Mouse (Mus musculus) lung, postnatal 0 days (tissue): ENCODE results near the gene Slc8a3. TPM values are rescaled to one million over a fixed set of nuclear protein-coding genes. Genes with fewer than 3 reads are reported as not detected.

ENCODE experiments used
- ATAC-seq: fragments of 200-750 bp; cut with Nextera tagmentation; 2 replicates; pipeline ENCODE4 v1.8.0; 2017; ENCODE audit warnings: moderate library complexity
- DNase-seq: peaks from one replicate; pipeline ENCODE4 v3.0.0-alpha.2; 2016; ENCODE audit warnings: low spot score
- H3K27ac ChIP-seq: fragments of 300-500 bp; sonication (generic); 2 replicates; pipeline ENCODE4 v1.5.1; 2014; ENCODE audit warnings: antibody characterized with exemption, mild to moderate bottlenecking, low read length, mixed read lengths
- H3K27me3 ChIP-seq: fragments of 300-500 bp; sonication (generic); replicated peaks from 2 replicates; pipeline ENCODE4 v1.6.1; 2014; ENCODE audit warnings: low read length, mixed read lengths; ENCODE audit not compliant: insufficient read depth
- H3K36me3 ChIP-seq: fragments of 300-500 bp; sonication (generic); 2 replicates; pipeline ENCODE4 v1.6.1; 2014; ENCODE audit warnings: low read length, mixed read lengths; ENCODE audit not compliant: insufficient read depth
- H3K4me1 ChIP-seq: fragments of 300-500 bp; sonication (generic); 2 replicates; pipeline ENCODE4 v1.6.1; 2014; ENCODE audit warnings: antibody characterized with exemption, low read depth, low read length, mixed read lengths; ENCODE audit not compliant: insufficient read depth
- H3K4me2 ChIP-seq: fragments of 300-500 bp; sonication (generic); replicated peaks from 2 replicates; pipeline ENCODE4 v1.6.1; 2014; ENCODE audit warnings: low read depth, mild to moderate bottlenecking, low read length, moderate library complexity, mixed read lengths
- H3K4me3 ChIP-seq: fragments of 300-500 bp; sonication (generic); 2 replicates; pipeline ENCODE4 v1.5.1; 2014; ENCODE audit warnings: low read depth, low read length
- H3K9ac ChIP-seq: fragments of 300-500 bp; sonication (generic); replicated peaks from 2 replicates; pipeline ENCODE4 v1.6.1; 2014; ENCODE audit warnings: low read depth, mild to moderate bottlenecking
- H3K9me3 ChIP-seq: fragments of 300-500 bp; sonication (generic); 2 replicates; pipeline ENCODE4 v1.6.1; 2016; ENCODE audit warnings: low read length, mixed read lengths
- CTCF ChIP-seq: IDR thresholded peaks from 2 replicates; pipeline ENCODE4 v1.5.1; 2016; ENCODE audit warnings: antibody characterized with exemption, mild to moderate bottlenecking
- EP300 ChIP-seq: IDR thresholded peaks from 2 replicates; pipeline ENCODE4 v1.6.1; 2016; ENCODE audit warnings: antibody characterized with exemption, mild to moderate bottlenecking, control low read depth
- WGBS: fragments of 180-500 bp; shearing (Covaris S2); extraction: QIAGEN DNeasy Blood & Tissue Kit; methylation state at CpG from one replicate; pipeline ENCODE4 v1.1.7; 2014; 5-methylcytosine and 5-hydroxymethylcytosine counted together
- polyA plus RNA-seq: library from polyadenylated mRNA; unstranded; fragments of >200 nt; fragmentation: Nextera tagmentation; extraction: Ambion mirVana; gene quantifications from 2 replicates; pipeline ENCODE4 v1.2.1, GENCODE M21; 2015

Slc8a3 gene
- polyA plus RNA-seq, 1 experiment from 2014 or later, result 0.21 TPM

DNA sequence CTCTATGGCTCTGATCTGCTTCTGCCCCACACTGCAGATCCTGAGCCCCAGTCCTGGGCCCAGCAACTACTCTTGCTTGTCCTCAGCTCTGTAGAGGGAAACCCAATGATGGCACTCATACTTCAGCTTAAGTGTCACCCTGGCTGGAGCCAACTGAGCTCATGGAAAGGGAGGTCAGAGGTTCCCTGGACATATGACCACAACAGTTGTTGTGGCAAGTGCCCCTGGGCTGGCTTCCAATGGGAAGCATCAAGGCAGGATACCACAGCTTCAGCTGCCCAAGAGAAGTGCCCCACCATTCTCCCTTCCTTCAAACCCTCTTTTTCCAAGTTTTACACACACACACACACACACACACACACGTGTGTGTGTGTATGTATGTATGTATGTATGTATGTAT lies 88.5 kb downstream of the Slc8a3 start:
- Histone ChIP-seq H3K4me3 (no peak overlapping the region), H3K9me3 (no peaks in the 10 kb centered on the region), H3K9ac (no peak overlapping the region), H3K36me3 (no peaks in the 10 kb centered on the region), H3K4me2 (no peak overlapping the region), H3K27ac (no peak overlapping the region), H3K27me3 (no peaks in the 10 kb centered on the region), H3K4me1 (no peaks in the 10 kb centered on the region)
- DNase-seq (peak; percentile 5), ATAC-seq (peak; percentile 28; the same call in 1 of the 2 replicates)
- TF ChIP-seq EP300 (no peak), CTCF (no peak)
- WGBS, result 55% methylated on average over 1 of the region's 1 CpGs

DNA sequence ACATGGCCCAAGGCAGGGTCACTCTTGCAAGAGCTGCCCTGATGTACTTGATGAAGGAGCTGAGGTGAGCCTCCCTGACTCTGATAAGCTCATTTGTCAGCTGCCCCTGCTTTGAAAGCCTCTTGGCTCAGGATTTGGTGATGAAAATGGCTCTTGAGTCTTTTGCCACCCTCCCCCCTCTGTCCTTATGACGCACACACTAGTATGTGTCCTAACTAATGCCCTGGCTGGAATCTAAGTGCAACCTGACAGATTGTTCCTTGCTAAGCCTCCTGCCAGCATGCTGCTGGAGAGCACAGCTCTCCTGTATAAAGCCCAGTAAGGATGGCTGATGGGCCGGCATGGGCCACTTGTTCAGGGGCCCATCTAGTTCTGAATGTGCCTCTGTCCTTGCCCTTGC lies 91.3 kb downstream of the Slc8a3 start:
- no peaks in the 10 kb centered on the region for H3K9me3 ChIP-seq
- H3K4me3 ChIP-seq, result no peak overlapping the region
- H3K4me2 ChIP-seq, result no peak overlapping the region
- H3K4me1 ChIP-seq, result no peaks in the 10 kb centered on the region
- DNase-seq (peak; percentile 15), ATAC-seq (peak; percentile 32)
- 52% methylated on average over 2 of the region's 2 CpGs for WGBS
- TF ChIP-seq EP300 (no peak), CTCF (no peak)
- H3K27ac ChIP-seq, result no peak overlapping the region
- no peaks in the 10 kb centered on the region for H3K36me3 ChIP-seq
- H3K27me3 ChIP-seq, result no peaks in the 10 kb centered on the region
- H3K9ac ChIP-seq, result no peak overlapping the region

DNA sequence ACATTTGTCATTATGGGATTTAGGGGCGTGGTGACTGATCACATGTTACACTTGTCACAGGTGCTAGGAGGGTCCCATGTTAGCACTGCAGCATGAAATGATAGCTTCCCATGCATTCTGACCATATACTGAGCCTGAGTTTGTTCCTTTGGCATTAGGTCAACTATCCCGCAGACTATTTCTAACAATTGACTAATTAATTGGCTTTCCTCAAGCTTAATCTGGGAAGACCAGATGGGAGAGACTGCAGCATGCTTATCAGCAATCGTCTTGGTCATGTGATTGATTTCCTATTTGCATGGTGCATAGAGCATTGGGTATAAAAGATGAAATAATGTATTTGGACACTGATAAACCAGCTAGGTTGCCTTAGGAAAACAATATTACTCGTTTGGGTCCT lies 91.9 kb downstream of the Slc8a3 start:
- no peaks in the 10 kb centered on the region for H3K9me3 ChIP-seq
- 58% methylated on average over 4 of the region's 4 CpGs for WGBS
- H3K4me3 ChIP-seq, result no peak overlapping the region
- H3K27ac ChIP-seq, result no peak overlapping the region
- TF ChIP-seq CTCF (no peak), EP300 (no peak)
- no peak for DNase-seq
- no peaks in the 10 kb centered on the region for H3K4me1 ChIP-seq
- no peaks in the 10 kb centered on the region for H3K27me3 ChIP-seq
- no peak overlapping the region for H3K4me2 ChIP-seq
- no peak overlapping the region for H3K9ac ChIP-seq
- no peaks in the 10 kb centered on the region for H3K36me3 ChIP-seq
- no peak for ATAC-seq

DNA sequence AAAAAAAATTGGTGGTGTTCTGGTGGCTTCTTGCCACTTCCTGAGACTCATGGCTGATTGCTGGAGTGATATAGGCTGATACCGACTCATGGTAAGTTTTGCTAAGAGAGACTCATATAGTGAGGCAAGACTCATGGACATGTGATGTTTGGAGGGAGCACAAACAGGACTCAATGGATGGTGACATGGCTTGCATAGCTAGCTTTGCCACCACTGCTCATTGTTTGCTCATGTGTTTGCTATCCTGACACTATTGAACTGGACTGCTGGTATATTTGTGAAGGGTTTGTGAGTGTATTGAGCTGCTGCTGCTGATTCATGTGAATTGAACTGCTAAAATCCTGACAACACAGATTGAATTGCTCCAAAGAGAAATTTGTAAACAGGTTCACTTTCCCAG lies 95.8 kb downstream of the Slc8a3 start:
- Histone ChIP-seq H3K36me3 (no peaks in the 10 kb centered on the region), H3K9me3 (no peaks in the 10 kb centered on the region), H3K4me3 (no peak overlapping the region), H3K27ac (no peak overlapping the region), H3K27me3 (no peaks in the 10 kb centered on the region), H3K4me1 (no peaks in the 10 kb centered on the region), H3K4me2 (no peak overlapping the region), H3K9ac (no peak overlapping the region)
- no peak for ATAC-seq
- no peak for DNase-seq
- TF ChIP-seq EP300 (no peak), CTCF (no peak)
- 90% methylated on average over 1 of the region's 1 CpGs for WGBS

DNA sequence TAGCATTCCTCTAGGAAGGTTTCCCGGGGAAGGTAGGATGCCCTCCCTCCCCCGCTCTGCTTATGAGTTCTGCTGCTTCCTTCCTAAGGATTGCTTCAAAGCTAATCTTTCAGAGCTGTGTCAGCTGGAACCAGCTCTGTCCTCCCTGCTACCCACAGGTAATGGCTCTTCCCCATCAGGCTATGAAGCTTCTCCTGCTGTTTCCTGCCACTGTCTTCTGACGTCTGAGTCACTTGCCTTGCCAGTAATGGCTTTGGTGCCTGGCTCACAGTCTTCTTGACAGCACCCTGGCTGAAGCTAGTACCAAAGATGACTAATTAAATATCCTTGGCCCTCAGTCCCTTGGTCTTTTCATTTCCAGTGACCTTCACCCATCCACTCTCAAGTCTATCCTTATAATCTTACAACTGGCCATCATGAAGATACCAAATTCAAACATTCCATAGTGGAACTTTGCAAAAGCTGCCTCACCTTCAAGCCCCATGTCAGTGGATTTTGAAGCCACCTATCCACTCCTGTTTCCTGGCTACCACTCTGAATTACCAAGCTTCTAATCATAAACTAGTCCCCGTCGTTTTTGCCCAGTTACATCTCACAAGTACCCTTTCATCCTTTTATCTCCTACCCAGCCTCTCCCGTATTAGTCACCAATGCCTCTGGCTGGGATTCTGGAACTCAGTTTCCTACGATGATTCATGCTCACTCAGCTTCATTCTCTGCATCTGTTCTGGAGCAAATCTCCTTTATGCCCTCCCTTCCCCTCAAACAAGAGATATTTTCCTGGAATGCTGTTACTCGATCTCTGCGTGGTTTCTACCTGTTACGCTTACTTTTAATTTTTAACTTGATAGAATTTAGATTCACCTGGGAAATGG lies 97.3 kb downstream of the Slc8a3 start:
- H3K4me3 ChIP-seq, result no peak overlapping the region
- H3K9me3 ChIP-seq, result no peaks in the 10 kb centered on the region
- no peak overlapping the region for H3K9ac ChIP-seq
- H3K27ac ChIP-seq, result no peak overlapping the region
- no peak overlapping the region for H3K4me2 ChIP-seq
- DNase-seq (no peak), ATAC-seq (no peak)
- H3K36me3 ChIP-seq, result no peaks in the 10 kb centered on the region
- H3K4me1 ChIP-seq, result no peaks in the 10 kb centered on the region
- TF ChIP-seq CTCF, result no peak
- TF ChIP-seq EP300, result no peak
- H3K27me3 ChIP-seq, result no peaks in the 10 kb centered on the region
- WGBS, result 77% methylated on average over 10 of the region's 10 CpGs

DNA sequence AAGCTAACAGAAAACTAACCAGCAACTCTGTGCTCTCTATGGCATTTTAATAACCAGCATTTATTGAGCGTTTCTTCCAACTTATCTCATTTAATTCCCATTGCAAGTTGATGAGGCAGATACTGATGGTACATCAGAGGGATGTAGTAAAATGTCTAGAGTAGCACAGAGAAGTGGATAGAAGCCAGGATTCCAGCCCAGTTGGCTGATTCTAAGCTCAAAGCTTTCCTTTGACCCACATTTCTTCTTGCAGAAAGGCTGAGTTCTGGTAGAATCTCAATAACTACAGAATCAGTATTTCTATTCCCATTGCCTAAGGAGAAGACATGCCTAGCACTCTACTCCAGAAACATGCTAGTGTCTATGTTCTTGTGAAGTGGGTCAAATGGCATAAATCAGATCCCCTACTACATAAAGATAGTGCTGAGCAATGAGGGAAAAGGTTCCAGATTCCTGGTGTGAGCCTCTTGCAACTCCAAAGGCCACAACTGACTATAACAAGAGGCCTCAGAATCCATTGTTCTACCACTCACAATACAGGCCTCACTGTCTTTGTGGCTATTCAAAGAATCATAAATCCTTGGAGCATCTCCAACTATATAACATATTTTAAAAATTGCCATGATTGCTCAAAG lies 99.1 kb downstream of the Slc8a3 start:
- Histone ChIP-seq H3K27me3 (no peaks in the 10 kb centered on the region), H3K4me2 (no peak overlapping the region), H3K4me3 (no peak overlapping the region), H3K36me3 (no peaks in the 10 kb centered on the region), H3K9ac (no peak overlapping the region), H3K9me3 (no peaks in the 10 kb centered on the region), H3K4me1 (no peaks in the 10 kb centered on the region), H3K27ac (no peak overlapping the region)
- ATAC-seq (no peak), DNase-seq (no peak)
- TF ChIP-seq EP300 (no peak), CTCF (no peak)
- 81% methylated on average over 1 of the region's 1 CpGs for WGBS
